8 mouse cellular contexts compared by ENCODE assay signal in genomic region chr7:137314710-137315543, GRCm38 (mm10). TPM values are rescaled to one million over a fixed set of nuclear protein-coding genes. Genes with fewer than 3 reads are reported as not detected.
DNase-seq lines count a peak whose midpoint lies in the region; ATAC-seq and TF ChIP-seq lines count a peak whose summit lies in the region.

No protein-coding gene starts in this region.

- POLR2A ChIA-PET in Patski (lab: Charles Lee): no interaction called here

- under 1% methylated on average over 48 of the region's 48 CpGs for WGBS in hindbrain, embryonic 12.5 days
- WGBS in midbrain, embryonic 13.5 days: under 1% methylated on average over 48 of the region's 48 CpGs

- peak; percentile 52 for DNase-seq in gastrocnemius, postnatal 25 days
- no peak for DNase-seq in gastrocnemius, adult 8-10 months (ENCODE audit: low spot score in 2 of 2)
- no peak for DNase-seq in Patski (ENCODE audit: low read depth, low spot score)
- no peak for DNase-seq in layer of hippocampus, adult 2 months (ENCODE audit: low spot score in 2 of 2)
- no peak for DNase-seq in layer of hippocampus, adult 11-12 months (ENCODE audit: low spot score)
- no peak for DNase-seq in B cell, adult 2 months

- in situ Hi-C loops in Patski (cut with MboI; ENCODE audit: low pct_unique_long_range_greater_than_20kb): loop anchor here (25.0 kb wide), 1 partner anchor 828 kb away; no protein-coding TSS in a partner anchor

- no peaks in the 10 kb centered on the region for H3K36me3 ChIP-seq in hindbrain, embryonic 12.5 days
- no peaks in the 10 kb centered on the region for H3K36me3 ChIP-seq in midbrain, embryonic 13.5 days

- ATAC-seq in Patski: peak; percentile 7
- peak; percentile 7; the same call in 1 of the 2 replicates for ATAC-seq in hindbrain, embryonic 12.5 days (ENCODE audit: low FRiP score)
- ATAC-seq in midbrain, embryonic 13.5 days: peak; percentile 27

- H3K9me3 ChIP-seq in hindbrain, embryonic 12.5 days (replicated peaks): no peaks in the 10 kb centered on the region
- H3K9me3 ChIP-seq in midbrain, embryonic 13.5 days: no peaks in the 10 kb centered on the region

- TF ChIP-seq CTCF in Patski (IDR thresholded peaks at IDR 0.05): no peak
- TF ChIP-seq CTCF in layer of hippocampus, adult 2 months (conservative IDR thresholded peaks at IDR 0.05): no peak

- H3K9ac ChIP-seq in hindbrain, embryonic 12.5 days: peak overlapping the region; percentile 97
- H3K9ac ChIP-seq in midbrain, embryonic 13.5 days (replicated peaks): peak overlapping the region; percentile 87

- peaks cover 63% of the 10 kb centered on the region for H3K27me3 ChIP-seq in Patski
- H3K27me3 ChIP-seq in hindbrain, embryonic 12.5 days: peaks cover 39% of the 10 kb centered on the region
- peaks cover 51% of the 10 kb centered on the region for H3K27me3 ChIP-seq in midbrain, embryonic 13.5 days

- CTCF ChIA-PET in Patski (lab: Charles Lee): no interaction called here

- H3K4me1 ChIP-seq in hindbrain, embryonic 12.5 days: peaks cover 58% of the 10 kb centered on the region
- peaks cover 77% of the 10 kb centered on the region for H3K4me1 ChIP-seq in midbrain, embryonic 13.5 days (replicated peaks)

- H3K4me2 ChIP-seq in hindbrain, embryonic 12.5 days (replicated peaks): peak overlapping the region; percentile 89
- H3K4me2 ChIP-seq in midbrain, embryonic 13.5 days (replicated peaks): peak overlapping the region; percentile 77

- H3K27ac ChIP-seq in hindbrain, embryonic 12.5 days: peak overlapping the region; percentile 99
- peak overlapping the region; percentile 98 for H3K27ac ChIP-seq in midbrain, embryonic 13.5 days
- H3K27ac ChIP-seq in layer of hippocampus, adult 2 months: no peak overlapping the region

- H3K4me3 ChIP-seq in hindbrain, embryonic 12.5 days: peak overlapping the region; percentile 91
- peak overlapping the region; percentile 78 for H3K4me3 ChIP-seq in midbrain, embryonic 13.5 days (replicated peaks)
- H3K4me3 ChIP-seq in layer of hippocampus, adult 2 months: no peak overlapping the region

RNA-seq across cellular contexts. Expression of gene Ebf3, which starts 0.7 kb away (rescaled TPM):
- 1 to 10 TPM; 6.6 to 8.6 TPM for total RNA-seq in gastrocnemius, postnatal 25 days (2021)
- total RNA-seq in gastrocnemius, adult 8-10 months (2022): 1 to 10 TPM; 5.8 to 8.5 (median 7.1) TPM
- 0.86 TPM for polyA plus RNA-seq in Patski (2021)
- polyA plus RNA-seq in hindbrain, embryonic 12.5 days (2016; fragmentation: Nextera tagmentation; extraction: Ambion mirVana): 23.0 and 23.4 TPM in 2 replicates
- 18.1 and 18.2 TPM in 2 replicates for polyA plus RNA-seq in midbrain, embryonic 13.5 days (2015; fragmentation: Nextera tagmentation; extraction: Ambion mirVana)
- total RNA-seq in layer of hippocampus, adult 2 months (2021): 1 to 10 TPM in 1 of 2 experiments, under 1 TPM in 1; 0.66 to 1.3 TPM
